Mouse (Mus musculus) gastrocnemius, postnatal 10 days (tissue): ENCODE data around the gene Styxl1. TPM values are rescaled to one million over a fixed set of nuclear protein-coding genes. Genes with fewer than 3 reads are reported as not detected.

Experiments used
- DNase-seq: peaks from one replicate; pipeline ENCODE4 v3.0.0; 2021; ENCODE audit warnings: mixed read lengths
- microRNA-seq, 2 experiments: library from miRNA; unstranded; fragments of <30 nt; microRNA quantifications; one replicate each; pipeline ENCODE4 v1.2.0; 2021
- total RNA-seq, 2 experiments: library from RNA; stranded (reverse); gene quantifications; 2 replicates each; pipeline ENCODE4 v1.2.3; 2021

The Styxl1 gene
- total RNA-seq, 2 experiments from 2014 or later = not detected

GRCm38 (mm10) chr5:135697711-135698111 is 80.5 kb downstream of the Styxl1 start:
- DNase-seq = no peak

Small RNA genes lying within 50 kb of the gene (microRNA-seq; reads per million reads assigned to microRNA genes)
- 0 reads per million in 2 experiments for gene Mir7034

Other genes with a start within 250 kb of the Styxl1 start
- gene Hip1, start 233.3 kb downstream of the Styxl1 start, total RNA-seq = 10 to 100 TPM; 82.8 to 92.7 TPM
- not detected for gene Ccl26, start 214.8 kb downstream of the Styxl1 start, total RNA-seq
- 1 to 10 TPM; 1.7 to 3.2 TPM for gene Ccl24, start 205.3 kb downstream of the Styxl1 start, total RNA-seq
- 10 to 100 TPM; 10.1 to 11.3 TPM for gene Rhbdd2, start 145.8 kb downstream of the Styxl1 start, total RNA-seq
- gene Por, start 108.4 kb downstream of the Styxl1 start, total RNA-seq = 10 to 100 TPM; 23.2 to 26.6 TPM
- 1 to 10 TPM; 6.1 to 7.5 TPM for gene Tmem120a, start 33.9 kb downstream of the Styxl1 start, total RNA-seq
- 100 to 1,000 TPM; 812 to 961 TPM for gene Mdh2, start 95 bp upstream of the Styxl1 start, total RNA-seq
- under 1 TPM; 0.09 to 0.11 TPM for gene Srrm3, start 28.5 kb upstream of the Styxl1 start, total RNA-seq
- gene Hspb1, start 109.5 kb upstream of the Styxl1 start, total RNA-seq = 100 to 1,000 TPM; 357 to 451 TPM
- gene Ywhag, start 156.2 kb upstream of the Styxl1 start, total RNA-seq = 100 to 1,000 TPM; 302 to 322 TPM
- gene Ssc4d, start 196.1 kb upstream of the Styxl1 start, total RNA-seq = 1 to 10 TPM in 1 of 2 experiments, under 1 TPM in 1; 0.78 to 1.1 TPM
- not detected for gene Zp3, start 201.7 kb upstream of the Styxl1 start, total RNA-seq
- 1 to 10 TPM; 7.7 to 9.2 TPM for gene Dtx2, start 216.4 kb upstream of the Styxl1 start, total RNA-seq